Mouse (Mus musculus): ENCODE measurements around the gene Gmds.

The Gmds gene

GRCm38 (mm10) chr13:32266721-32267120 lies 71.8 kb downstream of the Gmds start:
- DNase-seq: no peak

DNA sequence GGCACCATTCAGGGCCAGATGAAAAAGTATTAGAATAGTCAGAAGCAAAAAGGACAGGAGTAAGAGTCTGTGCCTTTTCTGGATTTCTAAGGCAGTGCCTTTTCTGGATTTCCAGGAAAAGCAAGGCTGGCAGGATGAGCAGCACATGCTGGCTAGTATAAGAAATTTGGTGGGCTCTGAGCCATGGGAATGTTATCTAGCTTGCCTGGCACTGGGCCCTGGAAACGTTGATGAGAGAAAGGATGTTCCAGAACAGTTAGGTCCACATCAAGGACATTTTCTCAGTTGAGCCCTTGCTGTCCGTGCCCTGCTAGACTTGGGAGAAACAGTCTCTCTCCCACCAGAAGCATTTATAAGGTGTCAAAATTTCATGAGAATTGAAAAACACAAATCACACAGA lies 82.4 kb downstream of the Gmds start:
- DNase-seq: no peak

GRCm38 (mm10) chr13:32252276-32252675 lies 86.3 kb downstream of the Gmds start:
- DNase-seq: no peak

GRCm38 (mm10) chr13:32242200-32242599 lies 96.3 kb downstream of the Gmds start:
- DNase-seq: no peak

DNA sequence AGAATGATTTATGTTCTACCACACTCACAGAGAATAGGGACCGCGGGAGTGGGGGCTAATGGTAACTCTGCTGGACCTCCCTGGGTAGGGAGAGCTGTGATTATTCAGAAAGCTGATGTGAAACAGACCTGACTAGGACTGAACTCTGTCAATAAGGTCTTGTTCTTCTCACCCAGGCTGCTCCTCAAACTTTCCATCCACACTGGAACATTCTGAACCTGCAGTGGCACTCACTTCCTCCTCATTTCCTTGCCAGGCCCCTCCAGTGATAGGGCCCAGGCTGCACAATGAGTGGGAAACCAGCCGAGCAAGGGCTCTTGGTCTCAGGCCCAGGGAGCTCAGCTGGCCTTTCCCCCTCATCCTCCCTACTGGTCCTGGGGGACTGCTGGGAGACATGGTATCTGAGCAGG lies 102.3 kb downstream of the Gmds start:
- no peak for DNase-seq

GRCm38 (mm10) chr13:32235046-32235445 lies 103.5 kb downstream of the Gmds start:
- DNase-seq: no peak

GRCm38 (mm10) chr13:32234019-32234418 lies 104.5 kb downstream of the Gmds start:
- no peak for DNase-seq

GRCm38 (mm10) chr13:32232391-32232790 lies 106.1 kb downstream of the Gmds start:
- DNase-seq: no peak

DNA sequence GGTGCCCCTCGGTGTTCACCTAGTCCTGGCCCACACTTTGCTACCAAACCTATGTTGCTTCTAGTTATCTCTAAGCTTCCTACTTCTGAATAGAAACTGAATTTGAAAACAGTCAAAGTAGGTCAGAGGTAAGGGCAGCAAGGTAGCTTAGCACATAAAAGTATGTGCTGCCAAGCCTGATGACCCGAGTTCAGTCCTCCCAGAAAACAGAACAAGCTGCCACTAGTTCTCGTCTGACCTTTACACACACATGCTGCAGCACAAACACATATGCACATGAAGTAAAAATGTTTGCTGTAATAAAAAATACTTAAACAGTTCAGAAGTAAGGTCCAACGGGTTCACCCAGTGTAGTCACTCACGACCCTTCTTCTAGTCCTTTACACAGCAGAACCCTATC lies 106.6 kb downstream of the Gmds start:
- no peak for DNase-seq

DNA sequence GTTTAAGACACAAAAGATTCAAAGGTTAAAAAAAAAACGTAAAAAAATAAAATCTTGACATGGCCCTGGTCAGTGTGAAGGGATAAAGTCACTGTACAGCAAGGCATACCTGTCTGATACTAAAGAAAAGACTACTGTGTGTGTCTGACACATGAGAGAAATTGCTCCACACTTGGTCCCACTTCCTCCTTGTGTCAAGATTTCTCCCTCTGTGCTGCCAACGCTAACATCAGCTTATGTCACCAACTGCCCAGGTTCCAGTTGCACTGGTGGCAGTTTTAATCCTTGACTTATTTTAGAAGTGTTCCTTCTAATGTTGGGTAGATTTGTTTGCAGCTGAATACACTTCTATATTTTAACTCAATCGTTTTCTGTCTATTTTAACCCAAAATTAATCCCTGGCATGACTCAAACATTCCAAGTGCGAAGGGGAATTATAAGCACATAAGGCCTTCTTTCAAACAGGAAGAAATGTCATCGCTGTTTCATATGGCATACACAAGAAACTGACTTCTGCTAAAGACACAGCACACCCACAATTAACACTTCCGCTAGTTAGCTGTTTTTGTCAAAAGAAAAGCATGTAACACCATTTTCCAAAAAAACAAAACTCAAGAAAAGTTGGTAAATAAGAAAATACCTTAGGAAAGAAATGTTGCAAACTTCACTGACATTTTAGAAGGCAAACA lies 110.5 kb downstream of the Gmds start:
- DNase-seq: no peak

- no peak for DNase-seq
Observed at GRCm38 (mm10) chr13:32217647-32218046, 120.9 kb downstream of the Gmds start.

DNA sequence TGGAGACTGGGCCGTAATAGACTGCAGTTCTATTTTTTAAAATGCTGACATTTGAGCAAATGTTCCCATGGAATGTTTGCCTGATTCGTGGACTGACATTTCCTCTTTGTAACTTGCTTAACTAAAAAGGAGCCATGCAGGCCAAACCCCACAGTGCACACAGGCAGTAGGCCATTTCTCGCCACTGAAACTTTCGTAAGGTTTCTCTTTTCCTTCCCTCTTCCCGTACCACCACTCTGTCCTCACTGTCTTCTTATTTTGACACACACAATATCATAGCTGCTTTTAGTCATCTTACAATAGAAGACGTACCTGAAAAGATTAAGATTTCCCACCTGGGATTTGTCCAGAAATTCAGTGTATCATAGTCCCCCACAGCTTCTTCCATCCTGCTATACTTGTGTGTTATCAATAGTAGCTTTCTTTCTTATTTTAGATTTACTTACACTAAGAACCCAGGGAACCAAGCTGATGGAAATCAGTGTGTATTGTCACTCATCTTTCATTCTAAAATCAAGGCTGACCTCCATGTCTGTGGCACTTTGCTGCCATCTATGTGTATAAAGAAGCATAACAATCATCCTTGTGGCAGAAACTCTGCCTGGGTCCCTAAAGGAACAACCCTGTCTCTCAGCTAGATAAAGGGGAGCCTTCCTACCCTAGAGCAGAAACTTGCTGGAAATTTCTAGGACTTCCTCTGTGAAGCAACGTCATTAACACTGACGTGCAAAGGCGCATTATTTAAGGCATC lies 124.7 kb downstream of the Gmds start:
- no peak for DNase-seq

DNA sequence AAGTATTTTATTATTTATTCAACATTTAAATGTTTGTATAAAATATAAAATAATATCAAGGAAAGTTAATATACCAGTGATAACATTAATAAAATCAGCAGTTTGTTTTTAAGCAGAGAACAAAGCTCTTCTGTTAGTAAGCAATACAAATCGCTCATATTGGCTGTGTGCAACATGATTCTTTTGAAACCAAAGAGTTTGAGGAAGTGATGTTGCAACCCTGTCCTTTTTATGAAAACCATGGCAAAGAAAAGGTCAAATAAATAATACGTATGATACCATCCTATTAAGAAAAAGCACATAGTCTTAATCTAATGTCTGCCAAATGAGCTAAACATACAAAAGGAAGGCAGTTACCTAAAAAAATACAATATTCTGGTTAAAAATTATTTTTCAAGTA lies 126.4 kb downstream of the Gmds start:
- DNase-seq: no peak

GRCm38 (mm10) chr13:32207172-32207908 lies 131.2 kb downstream of the Gmds start:
- DNase-seq: no peak

DNA sequence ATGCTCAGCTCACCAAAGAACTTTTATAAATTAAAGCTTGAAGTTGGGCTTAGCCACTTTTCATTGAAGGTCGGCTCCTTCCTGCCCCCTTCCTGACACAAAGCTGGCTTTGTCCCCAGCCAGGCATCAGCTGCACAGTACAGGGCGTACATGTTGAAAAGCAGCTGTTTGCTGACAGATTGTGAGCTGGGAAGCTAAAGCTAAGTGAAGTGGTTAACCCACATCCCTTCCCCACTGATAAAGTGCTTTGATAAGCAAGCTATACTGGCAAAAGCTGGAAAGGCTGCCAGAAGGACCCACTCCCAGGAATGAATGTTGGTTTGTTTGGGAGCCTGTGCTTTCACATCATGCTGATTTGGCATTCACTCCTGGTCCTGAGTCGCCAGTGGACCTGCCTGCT lies 158.6 kb downstream of the Gmds start:
- DNase-seq: no peak

- DNase-seq: no peak
Observed at GRCm38 (mm10) chr13:32178682-32179081, 159.9 kb downstream of the Gmds start.

DNA sequence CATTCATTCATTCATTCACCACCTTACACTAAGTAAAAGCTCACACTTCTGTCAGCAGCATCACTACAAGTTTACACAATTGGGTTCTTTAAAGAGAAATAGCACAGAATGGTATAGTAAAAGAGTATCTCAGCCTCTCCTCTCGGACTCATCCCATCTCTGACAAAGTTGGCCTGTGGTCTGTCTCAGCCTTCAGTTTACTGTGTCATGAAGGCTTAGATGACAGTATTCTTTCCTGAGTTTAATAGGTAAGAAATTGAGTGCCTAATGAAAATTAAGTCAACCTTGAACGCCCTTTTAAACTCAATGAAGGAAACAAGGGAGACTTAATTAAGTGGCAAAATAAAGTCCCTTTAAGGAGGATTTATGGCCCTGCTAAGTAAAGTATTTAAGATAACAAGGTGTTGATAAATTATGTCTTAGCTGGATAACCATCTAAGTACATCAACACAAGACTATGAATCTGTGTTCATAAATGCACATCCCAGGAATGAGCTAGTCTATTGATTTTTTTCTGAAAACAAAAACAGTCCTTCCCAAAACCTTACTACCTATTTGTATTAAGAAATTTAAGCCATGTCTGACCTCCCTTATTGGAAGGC lies 160.6 kb downstream of the Gmds start:
- DNase-seq: no peak

DNA sequence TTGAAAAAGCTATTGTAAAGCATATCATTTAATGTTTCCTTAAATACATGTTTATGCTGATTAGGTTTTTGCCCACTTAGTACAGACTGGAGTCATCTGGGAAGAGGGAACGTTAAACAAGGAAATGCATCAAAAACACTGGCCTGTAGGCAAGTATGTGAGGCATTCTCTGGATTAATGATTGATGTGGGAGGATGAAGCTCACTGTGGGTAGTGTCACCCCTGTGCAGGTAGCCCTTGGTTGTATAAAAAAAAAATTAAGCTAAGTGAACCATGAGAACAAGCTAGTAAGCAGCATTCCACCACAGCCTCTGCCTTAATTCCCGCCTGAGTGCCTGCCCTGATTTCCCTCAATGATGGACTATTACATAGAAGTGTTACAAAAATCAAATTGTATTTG lies 163.5 kb downstream of the Gmds start:
- no peak for DNase-seq

GRCm38 (mm10) chr13:32169173-32169572 lies 169.4 kb downstream of the Gmds start:
- DNase-seq: no peak

GRCm38 (mm10) chr13:32167806-32168205 lies 170.7 kb downstream of the Gmds start:
- no peak for DNase-seq

DNA sequence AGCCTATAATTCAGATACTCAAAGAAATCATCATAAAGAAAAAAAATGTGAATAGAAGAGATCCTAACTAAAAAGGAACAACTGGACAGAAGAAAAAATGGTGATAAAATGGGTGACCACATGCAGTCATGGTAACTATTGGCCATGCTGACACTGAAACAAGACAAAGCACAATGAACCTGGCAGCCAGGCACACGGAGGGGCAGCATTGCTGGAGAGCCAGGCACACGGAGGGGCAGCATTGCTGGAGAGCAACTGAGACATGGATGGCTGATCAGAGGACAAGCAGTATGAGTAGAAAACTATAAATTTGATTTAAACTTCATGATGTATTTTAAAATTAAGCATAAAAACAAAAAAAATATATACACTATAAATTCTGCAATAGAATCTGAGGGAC lies 173.0 kb downstream of the Gmds start:
- no peak for DNase-seq

GRCm38 (mm10) chr13:32161567-32161966 lies 177.0 kb downstream of the Gmds start:
- no peak for DNase-seq

DNA sequence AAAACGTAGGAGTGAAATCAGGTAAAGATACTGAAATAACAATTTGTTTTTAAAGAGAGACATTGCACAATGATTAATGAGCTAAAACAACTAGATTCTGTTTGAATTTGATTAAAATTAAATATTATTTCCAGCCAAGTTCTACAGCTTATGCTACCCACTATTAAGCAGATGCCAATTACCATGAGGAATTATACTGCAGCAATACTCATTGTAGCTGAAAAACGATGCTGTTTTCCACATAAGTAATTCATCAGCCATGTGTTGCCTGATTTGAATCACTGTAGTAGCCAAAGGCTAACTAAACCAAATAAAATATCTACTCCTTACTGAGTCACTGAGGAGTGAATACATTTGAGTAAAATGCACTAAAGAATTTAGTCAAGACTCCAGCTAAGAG lies 180.3 kb downstream of the Gmds start:
- no peak for DNase-seq

- DNase-seq: no peak
Observed at GRCm38 (mm10) chr13:32145916-32146315, 192.6 kb downstream of the Gmds start.

Data from spleen, adult 18-20 months (tissue).